Mouse (Mus musculus) lung, embryonic 16.5 days (tissue): ENCODE data around the gene Snai1. TPM values are rescaled to one million over a fixed set of nuclear protein-coding genes. Genes with fewer than 3 reads are reported as not detected.
A peak's percentile ranks its signal among the peaks of the same experiment; 100 is the strongest.

Experiments
- ATAC-seq: fragments of 200-750 bp; cut with Nextera tagmentation; 2 replicates; pipeline ENCODE4 v1.8.0; 2017; ENCODE audit warnings: low read depth, mild to moderate bottlenecking, moderate library complexity
- H3K27ac ChIP-seq: fragments of 300-500 bp; sonication (generic); 2 replicates; pipeline ENCODE4 v1.5.1; 2014; ENCODE audit warnings: mild to moderate bottlenecking, control low read depth, low read length
- H3K27me3 ChIP-seq: fragments of 300-500 bp; sonication (generic); 2 replicates; pipeline ENCODE4 v1.6.1; 2014; ENCODE audit warnings: low read depth, low read length, mixed read lengths; ENCODE audit not compliant: control insufficient read depth, insufficient read depth
- H3K36me3 ChIP-seq: fragments of 300-500 bp; sonication (generic); 2 replicates; pipeline ENCODE4 v1.6.1; 2014; ENCODE audit warnings: low read length; ENCODE audit not compliant: control insufficient read depth, insufficient read depth
- H3K4me1 ChIP-seq: fragments of 300-500 bp; sonication (generic); replicated peaks from 2 replicates; pipeline ENCODE4 v1.6.1; 2014; ENCODE audit warnings: low read length, mixed read lengths; ENCODE audit not compliant: control insufficient read depth, insufficient read depth
- H3K4me2 ChIP-seq: fragments of 300-500 bp; sonication (generic); 2 replicates; pipeline ENCODE4 v1.6.1; 2014; ENCODE audit warnings: low read depth, low read length, control low read depth
- H3K4me3 ChIP-seq: fragments of 300-500 bp; sonication (generic); 2 replicates; pipeline ENCODE4 v1.5.1; 2014; ENCODE audit warnings: mild to moderate bottlenecking, low read length, control low read depth
- H3K9ac ChIP-seq: fragments of 300-500 bp; sonication (generic); 2 replicates; pipeline ENCODE4 v1.6.1; 2014; ENCODE audit warnings: low read length, control low read depth
- H3K9me3 ChIP-seq: fragments of 300-500 bp; sonication (generic); 2 replicates; pipeline ENCODE4 v1.6.1; 2016; ENCODE audit warnings: low read length; ENCODE audit not compliant: control insufficient read depth
- WGBS: fragments of 180-500 bp; shearing (Covaris S2); extraction: QIAGEN DNeasy Blood & Tissue Kit; methylation state at CpG from one replicate; pipeline ENCODE4 v1.1.7; 2014; 5-methylcytosine and 5-hydroxymethylcytosine counted together
- polyA plus RNA-seq: library from polyadenylated mRNA; unstranded; fragments of >200 nt; fragmentation: Nextera tagmentation; extraction: Ambion mirVana; gene quantifications from 2 replicates; pipeline ENCODE4 v1.2.1, GENCODE M21; 2015

Gene Snai1
- polyA plus RNA-seq, 1 experiment from 2014 or later = 130 TPM

DNA sequence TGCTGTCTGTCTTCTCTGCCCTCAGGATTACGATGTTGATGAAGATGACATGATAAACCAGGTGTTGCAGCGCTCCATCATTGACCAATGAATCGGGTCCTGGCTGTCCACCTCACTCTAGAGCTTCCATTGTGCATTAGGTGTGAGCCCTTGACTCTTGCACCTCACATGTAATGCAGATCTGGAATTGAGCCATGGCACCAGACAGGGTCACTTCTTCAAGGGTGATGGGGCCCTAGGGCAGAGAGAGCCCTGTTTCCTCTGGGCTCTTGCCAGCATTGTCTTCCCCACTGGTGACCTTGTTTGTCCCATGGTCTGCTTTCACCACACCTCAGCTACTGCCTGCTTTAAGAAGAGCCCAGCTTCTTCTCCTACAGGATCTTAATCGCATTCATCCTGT lies 23.4 kb upstream of the Snai1 start:
- H3K27me3 ChIP-seq = no peaks in the 10 kb centered on the region
- H3K9me3 ChIP-seq = no peaks in the 10 kb centered on the region
- WGBS = 96% methylated on average over 4 of the region's 4 CpGs
- H3K4me2 ChIP-seq = no peak overlapping the region
- H3K9ac ChIP-seq = no peak overlapping the region
- ATAC-seq = no peak
- no peaks in the 10 kb centered on the region for H3K4me1 ChIP-seq
- no peak overlapping the region for H3K4me3 ChIP-seq
- no peak overlapping the region for H3K27ac ChIP-seq
- peaks cover 56% of the 10 kb centered on the region for H3K36me3 ChIP-seq

DNA sequence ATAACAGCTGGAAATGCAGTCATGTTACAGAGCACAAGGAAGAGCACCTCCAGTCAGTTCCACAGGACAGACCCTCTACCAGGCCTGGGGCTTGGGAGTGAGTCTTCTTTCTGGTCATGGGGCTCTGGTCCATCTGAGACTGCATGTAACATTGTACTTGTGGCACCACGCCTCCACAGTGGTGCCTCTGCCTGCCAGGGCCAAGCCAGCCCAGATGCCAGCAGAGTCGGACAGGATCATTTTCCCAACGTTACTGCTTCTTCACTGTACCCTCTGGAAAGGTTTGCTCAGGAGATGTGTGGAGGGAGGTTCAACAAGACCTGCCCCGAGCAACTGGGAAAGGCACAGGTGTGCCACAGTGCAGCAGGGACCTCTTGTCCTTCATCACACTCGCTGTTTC lies 22.3 kb upstream of the Snai1 start:
- no peaks in the 10 kb centered on the region for H3K4me1 ChIP-seq
- ATAC-seq = no peak
- no peaks in the 10 kb centered on the region for H3K27me3 ChIP-seq
- H3K36me3 ChIP-seq = peaks cover 56% of the 10 kb centered on the region
- no peak overlapping the region for H3K4me3 ChIP-seq
- H3K9ac ChIP-seq = no peak overlapping the region
- no peaks in the 10 kb centered on the region for H3K9me3 ChIP-seq
- no peak overlapping the region for H3K4me2 ChIP-seq
- 89% methylated on average over 5 of the region's 5 CpGs for WGBS
- H3K27ac ChIP-seq = no peak overlapping the region

DNA sequence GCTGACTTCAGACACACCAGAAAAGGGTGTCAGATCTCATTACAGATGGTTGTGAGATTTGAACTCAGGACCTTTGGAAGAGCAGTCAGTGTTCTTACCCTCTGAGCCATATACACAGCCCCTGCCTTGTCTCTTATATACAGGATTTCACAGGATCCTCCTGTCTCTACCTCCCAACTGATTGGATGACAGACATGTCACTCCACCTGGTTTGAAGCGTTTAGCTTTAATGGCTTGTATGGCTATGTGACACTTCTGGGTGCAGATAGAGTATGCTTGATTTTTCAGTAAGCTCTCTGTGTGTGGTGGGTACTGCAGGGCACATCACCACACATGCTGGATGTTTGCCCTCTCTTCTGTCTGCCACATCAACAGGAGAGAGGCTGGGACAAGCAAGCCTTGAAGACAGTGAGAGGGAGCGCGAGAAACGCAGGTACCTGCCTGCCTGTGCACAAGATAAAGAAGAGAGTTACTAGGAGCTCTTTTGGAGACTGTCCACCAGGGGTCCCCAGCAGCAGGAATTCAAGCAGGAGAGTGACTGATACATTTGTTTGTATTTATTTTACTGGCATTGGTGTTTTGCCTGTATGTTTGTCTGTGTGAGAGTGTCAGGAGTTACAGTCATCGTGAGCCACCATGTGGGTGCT lies 18.3 kb upstream of the Snai1 start:
- no peaks in the 10 kb centered on the region for H3K9me3 ChIP-seq
- peaks cover 24% of the 10 kb centered on the region for H3K36me3 ChIP-seq
- no peak overlapping the region for H3K4me2 ChIP-seq
- H3K9ac ChIP-seq = no peak overlapping the region
- H3K27ac ChIP-seq = no peak overlapping the region
- H3K27me3 ChIP-seq = no peaks in the 10 kb centered on the region
- 67% methylated on average over 5 of the region's 5 CpGs for WGBS
- no peak overlapping the region for H3K4me3 ChIP-seq
- no peaks in the 10 kb centered on the region for H3K4me1 ChIP-seq
- ATAC-seq = no peak

DNA sequence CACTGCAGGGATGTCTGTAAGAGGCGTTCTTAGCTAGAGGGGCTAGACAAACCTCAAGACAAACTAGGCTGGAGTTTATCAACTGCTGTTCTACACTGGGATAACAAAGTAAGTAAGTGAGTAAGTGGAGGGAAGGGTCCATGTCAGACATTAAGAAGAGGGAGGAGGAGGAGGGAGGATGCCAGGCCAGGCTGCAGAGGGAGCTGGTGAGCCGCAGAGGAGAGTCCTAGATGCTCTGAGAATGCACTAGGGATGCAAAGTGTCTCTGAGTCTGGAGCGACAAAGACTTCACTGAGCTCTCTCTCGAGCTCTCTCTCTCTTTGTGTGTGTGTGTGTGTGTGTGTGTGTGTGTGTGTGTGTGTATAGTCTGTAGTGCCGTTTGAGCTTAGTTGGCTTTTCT lies 9.7 kb upstream of the Snai1 start:
- Histone ChIP-seq H3K4me1 (no peaks in the 10 kb centered on the region), H3K4me3 (no peak overlapping the region), H3K9me3 (no peaks in the 10 kb centered on the region), H3K4me2 (no peak overlapping the region), H3K9ac (no peak overlapping the region), H3K27me3 (no peaks in the 10 kb centered on the region), H3K27ac (no peak overlapping the region), H3K36me3 (no peaks in the 10 kb centered on the region)
- ATAC-seq = no peak
- WGBS = 11% methylated on average over 5 of the region's 5 CpGs

DNA sequence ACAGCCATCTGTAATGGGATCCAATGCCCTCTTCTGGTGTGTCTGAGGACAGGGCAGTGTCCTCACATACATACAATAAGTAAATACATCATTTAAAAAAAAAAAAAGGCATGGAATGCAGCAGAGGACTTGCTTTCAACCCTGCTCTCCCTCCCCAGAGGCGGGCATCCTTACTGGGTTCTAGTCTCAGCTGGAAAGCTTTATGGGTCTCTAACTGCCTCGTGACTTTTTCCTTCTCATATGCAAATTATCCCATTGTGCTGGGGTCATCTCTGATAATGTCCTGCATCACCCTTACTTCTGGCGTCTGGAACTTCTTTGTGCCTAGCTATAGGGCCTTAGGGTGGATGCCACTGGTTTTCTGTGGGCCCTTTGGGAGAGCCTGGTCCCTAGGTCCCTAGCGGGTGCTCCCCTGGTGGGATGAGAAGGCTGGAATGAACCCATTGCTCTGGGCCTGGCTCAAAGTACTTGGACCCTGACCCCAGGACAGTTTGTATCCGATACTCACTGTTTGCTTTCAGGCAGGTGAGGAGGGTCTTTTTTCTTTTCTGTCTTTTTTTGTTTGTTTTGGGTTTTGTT lies 8.0 kb upstream of the Snai1 start:
- no peak overlapping the region for H3K9ac ChIP-seq
- H3K27me3 ChIP-seq = no peaks in the 10 kb centered on the region
- H3K9me3 ChIP-seq = no peaks in the 10 kb centered on the region
- no peak overlapping the region for H3K27ac ChIP-seq
- H3K36me3 ChIP-seq = no peaks in the 10 kb centered on the region
- ATAC-seq = no peak
- no peak overlapping the region for H3K4me2 ChIP-seq
- 53% methylated on average over 5 of the region's 5 CpGs for WGBS
- H3K4me1 ChIP-seq = no peaks in the 10 kb centered on the region
- H3K4me3 ChIP-seq = no peak overlapping the region

DNA sequence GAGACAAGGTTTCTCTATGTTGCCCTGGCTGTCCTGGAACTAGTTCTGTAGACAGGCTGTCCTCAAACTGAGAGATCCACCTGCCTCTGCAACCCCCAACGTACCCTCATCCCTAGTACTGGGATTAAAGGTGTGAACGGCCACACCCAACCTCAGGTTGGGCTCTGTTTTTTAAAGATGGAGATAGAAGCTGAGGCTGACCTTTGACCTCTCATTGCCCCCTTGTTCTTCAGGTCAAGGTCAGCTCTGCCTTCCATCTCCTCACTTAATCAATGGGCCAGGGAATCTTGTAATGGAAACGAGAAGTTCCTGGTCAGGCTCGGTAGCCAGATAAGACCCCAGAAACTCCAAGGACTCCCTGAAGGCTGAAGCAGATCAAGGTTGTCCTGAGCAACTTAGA lies 7.5 kb upstream of the Snai1 start:
- ATAC-seq = no peak
- no peak overlapping the region for H3K27ac ChIP-seq
- H3K9me3 ChIP-seq = no peaks in the 10 kb centered on the region
- no peaks in the 10 kb centered on the region for H3K4me1 ChIP-seq
- no peak overlapping the region for H3K4me2 ChIP-seq
- 72% methylated on average over 4 of the region's 4 CpGs for WGBS
- no peak overlapping the region for H3K9ac ChIP-seq
- no peak overlapping the region for H3K4me3 ChIP-seq
- no peaks in the 10 kb centered on the region for H3K27me3 ChIP-seq
- no peaks in the 10 kb centered on the region for H3K36me3 ChIP-seq

DNA sequence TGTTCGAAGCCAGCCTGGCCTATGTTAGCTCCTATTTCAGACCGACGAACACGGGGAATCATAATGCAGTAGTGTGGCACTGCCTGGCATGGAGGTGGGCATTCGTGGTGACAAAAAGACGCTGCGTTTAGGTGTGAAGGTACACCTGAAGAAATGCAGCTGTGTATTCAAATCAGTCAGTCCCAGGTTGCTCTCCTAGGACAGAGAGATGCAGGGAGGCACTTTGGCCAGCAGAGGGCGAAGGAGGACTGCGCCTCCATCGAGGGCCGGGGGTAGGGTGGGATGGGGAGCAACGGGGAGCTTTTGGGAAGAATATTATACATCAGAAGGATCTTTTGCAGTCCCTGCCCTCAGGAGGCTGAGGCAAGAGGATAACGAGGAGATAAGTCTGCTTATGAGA lies 5.9 kb upstream of the Snai1 start:
- WGBS = 17% methylated on average over 13 of the region's 13 CpGs
- Histone ChIP-seq H3K9ac (no peak overlapping the region), H3K27ac (no peak overlapping the region), H3K27me3 (peaks cover 7% of the 10 kb centered on the region), H3K9me3 (no peaks in the 10 kb centered on the region), H3K4me1 (no peaks in the 10 kb centered on the region), H3K4me3 (no peak overlapping the region), H3K4me2 (0 out of 2 replicates have a peak overlapping the region, but pooled peaks have one; percentile 19), H3K36me3 (no peaks in the 10 kb centered on the region)
- ATAC-seq = no peak

DNA sequence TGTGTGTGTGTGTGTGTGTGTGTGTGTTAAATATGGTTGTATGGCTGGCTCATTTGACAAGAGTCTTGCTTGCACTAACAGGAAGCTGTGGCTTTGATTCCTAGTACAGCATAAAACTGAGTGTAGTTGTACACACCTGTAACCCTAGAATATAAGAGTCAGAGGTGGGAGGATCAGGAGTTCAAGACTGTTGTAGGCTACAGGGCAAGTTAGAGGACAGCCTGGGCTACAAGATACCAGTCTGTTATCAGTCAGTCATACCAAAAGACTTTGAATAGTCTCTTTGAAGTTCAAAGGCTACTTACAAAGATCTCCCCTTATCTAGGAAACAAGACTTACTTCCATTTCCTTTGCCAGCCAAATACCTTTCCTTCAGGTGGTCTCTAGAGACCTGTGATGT lies 4.1 kb upstream of the Snai1 start:
- Histone ChIP-seq H3K27me3 (peaks cover 7% of the 10 kb centered on the region), H3K4me1 (peaks cover 2% of the 10 kb centered on the region; the same call in 1 of the 2 replicates), H3K9ac (no peak overlapping the region), H3K36me3 (no peaks in the 10 kb centered on the region; the same call in 1 of the 2 replicates), H3K4me3 (no peak overlapping the region), H3K27ac (no peak overlapping the region), H3K9me3 (no peaks in the 10 kb centered on the region), H3K4me2 (no peak overlapping the region)
- no peak for ATAC-seq

DNA sequence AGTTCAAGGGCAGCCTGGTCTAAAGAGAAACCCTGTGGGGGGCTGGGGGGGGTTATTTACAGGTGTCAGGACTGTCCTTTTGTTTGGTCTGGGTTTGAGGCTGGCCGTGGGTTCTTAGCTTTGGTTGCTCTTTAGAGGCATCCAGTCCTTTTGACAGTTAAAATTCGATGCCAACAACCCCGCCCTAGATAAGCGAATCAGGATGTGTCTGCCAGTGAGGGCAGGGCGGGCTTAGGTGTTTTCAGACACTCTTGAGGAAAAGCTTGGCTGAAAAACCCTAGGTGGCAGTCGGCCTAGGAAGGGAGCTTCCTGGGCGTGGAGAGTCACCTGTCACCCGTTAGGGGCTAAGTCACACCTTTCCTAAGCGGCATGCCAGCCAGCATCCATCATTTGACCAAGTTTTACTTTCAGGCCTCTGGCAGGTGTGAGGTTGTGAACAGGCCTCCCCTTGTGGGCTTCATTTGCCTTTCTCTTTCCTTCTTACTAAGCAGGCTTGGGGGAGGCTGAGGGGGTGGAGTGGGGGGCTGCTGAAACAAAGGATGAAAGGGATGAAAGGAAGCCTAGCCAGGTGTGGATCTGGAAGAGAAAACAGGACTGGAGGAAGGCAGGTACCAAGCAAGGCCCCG lies 1.6 kb upstream of the Snai1 start:
- Histone ChIP-seq H3K9me3 (no peaks in the 10 kb centered on the region), H3K4me3 (no peak overlapping the region), H3K4me2 (no peak overlapping the region), H3K9ac (no peak overlapping the region), H3K36me3 (no peaks in the 10 kb centered on the region; the same call in 1 of the 2 replicates), H3K4me1 (peaks cover 6% of the 10 kb centered on the region), H3K27me3 (peaks cover 7% of the 10 kb centered on the region), H3K27ac (no peak overlapping the region)
- 38% methylated on average over 10 of the region's 10 CpGs for WGBS
- no peak for ATAC-seq
